Mouse (Mus musculus) myocyte (in vitro differentiated cells): ENCODE measurements around the gene Dennd1a. TPM values are rescaled to one million over a fixed set of nuclear protein-coding genes. Genes with fewer than 3 reads are reported as not detected.

Source experiments
- H3K27me3 ChIP-seq: one replicate; pipeline ENCODE4 v1.6.1; 2011; ENCODE audit not compliant: control insufficient read depth, insufficient read depth, insufficient read length
- H3K36me3 ChIP-seq: one replicate; pipeline ENCODE4 v1.6.1; 2011; ENCODE audit not compliant: control insufficient read depth, insufficient read depth
- H3K4me2 ChIP-seq: one replicate; pipeline ENCODE4 v1.6.1; 2011; ENCODE audit warnings: low read depth, control low read depth
- H3K4me3 ChIP-seq: one replicate; pipeline ENCODE4 v1.5.1; 2011; ENCODE audit warnings: mild to moderate bottlenecking, control low read depth, moderate library complexity
- H3K79me2 ChIP-seq: one replicate; pipeline ENCODE4 v1.6.1; 2011; ENCODE audit not compliant: control insufficient read depth, insufficient read depth
- H3ac ChIP-seq: one replicate; pipeline ENCODE4 v1.6.1; 2011; ENCODE audit not compliant: control insufficient read depth, insufficient read length
- CEBPB ChIP-seq: IDR thresholded peaks from 2 replicates; pipeline ENCODE4 v1.6.1; 2011; ENCODE audit warnings: mild to moderate bottlenecking, moderate library complexity; ENCODE audit not compliant: poor library complexity, insufficient read depth, severe bottlenecking
- E2F4 ChIP-seq: IDR thresholded peaks from one replicate; pipeline ENCODE4 v1.6.1; 2011; ENCODE audit warnings: mild to moderate bottlenecking, control low read depth, moderate library complexity; ENCODE audit not compliant: insufficient read depth
- MAX ChIP-seq: IDR thresholded peaks from one replicate; pipeline ENCODE4 v1.6.1; 2011; ENCODE audit warnings: low read depth, mild to moderate bottlenecking, control low read depth
- MYOD1 ChIP-seq, 3 experiments: IDR thresholded peaks; one replicate each; pipeline ENCODE4 v1.6.1; 2011; ENCODE audit warnings: control low read depth in 2 of 3, low read depth in 2 of 3, mild to moderate bottlenecking in 2 of 3, moderate library complexity in 1 of 3; ENCODE audit not compliant: insufficient read length in 2 of 3, control insufficient read depth in 1 of 3
- MYOG ChIP-seq, 3 experiments: IDR thresholded peaks; one replicate each; pipeline ENCODE4 v1.6.1; 2011; ENCODE audit warnings: control low read depth in 2 of 3, low read depth in 2 of 3, mild to moderate bottlenecking in 2 of 3; ENCODE audit not compliant: insufficient read length in 2 of 3, control insufficient read depth in 1 of 3, insufficient read depth in 1 of 3
- POLR2A ChIP-seq: IDR thresholded peaks from one replicate; pipeline ENCODE4 v1.6.1; 2011; ENCODE audit warnings: low read depth, mild to moderate bottlenecking, control low read depth, moderate library complexity; ENCODE audit not compliant: insufficient read length
- POLR2AphosphoS2 ChIP-seq: IDR thresholded peaks from one replicate; pipeline ENCODE4 v1.6.1; 2011; ENCODE audit warnings: low read depth, control low read depth; ENCODE audit not compliant: insufficient read length
- REST ChIP-seq: IDR thresholded peaks from one replicate; pipeline ENCODE4 v1.6.1; 2011; ENCODE audit warnings: mild to moderate bottlenecking, control low read depth, moderate library complexity; ENCODE audit not compliant: insufficient read depth, insufficient read length
- SRF ChIP-seq: IDR thresholded peaks from one replicate; pipeline ENCODE4 v1.6.1; 2011; ENCODE audit warnings: low read depth; ENCODE audit not compliant: control insufficient read depth, insufficient read length
- TCF12 ChIP-seq: IDR thresholded peaks from one replicate; pipeline ENCODE4 v1.6.1; 2011; ENCODE audit warnings: mild to moderate bottlenecking, control low read depth; ENCODE audit not compliant: poor library complexity, insufficient read depth, severe bottlenecking
- TCF3 ChIP-seq: IDR thresholded peaks from one replicate; pipeline ENCODE4 v1.6.1; 2011; ENCODE audit warnings: low read depth, control low read depth; ENCODE audit not compliant: insufficient read length
- USF1 ChIP-seq: IDR thresholded peaks from one replicate; pipeline ENCODE4 v1.6.1; 2011; ENCODE audit warnings: low read depth, mild to moderate bottlenecking, control low read depth, moderate library complexity
- polyA plus RNA-seq: library from polyadenylated mRNA; unstranded; fragments of >200 nt; fragmentation: generic; extraction: Trizol; gene quantifications from one replicate; pipeline ENCODE4 v1.2.1, GENCODE M21; 2012; ENCODE audit warnings: missing spikeins

Dennd1a gene
- polyA plus RNA-seq: 11.3 TPM

DNA sequence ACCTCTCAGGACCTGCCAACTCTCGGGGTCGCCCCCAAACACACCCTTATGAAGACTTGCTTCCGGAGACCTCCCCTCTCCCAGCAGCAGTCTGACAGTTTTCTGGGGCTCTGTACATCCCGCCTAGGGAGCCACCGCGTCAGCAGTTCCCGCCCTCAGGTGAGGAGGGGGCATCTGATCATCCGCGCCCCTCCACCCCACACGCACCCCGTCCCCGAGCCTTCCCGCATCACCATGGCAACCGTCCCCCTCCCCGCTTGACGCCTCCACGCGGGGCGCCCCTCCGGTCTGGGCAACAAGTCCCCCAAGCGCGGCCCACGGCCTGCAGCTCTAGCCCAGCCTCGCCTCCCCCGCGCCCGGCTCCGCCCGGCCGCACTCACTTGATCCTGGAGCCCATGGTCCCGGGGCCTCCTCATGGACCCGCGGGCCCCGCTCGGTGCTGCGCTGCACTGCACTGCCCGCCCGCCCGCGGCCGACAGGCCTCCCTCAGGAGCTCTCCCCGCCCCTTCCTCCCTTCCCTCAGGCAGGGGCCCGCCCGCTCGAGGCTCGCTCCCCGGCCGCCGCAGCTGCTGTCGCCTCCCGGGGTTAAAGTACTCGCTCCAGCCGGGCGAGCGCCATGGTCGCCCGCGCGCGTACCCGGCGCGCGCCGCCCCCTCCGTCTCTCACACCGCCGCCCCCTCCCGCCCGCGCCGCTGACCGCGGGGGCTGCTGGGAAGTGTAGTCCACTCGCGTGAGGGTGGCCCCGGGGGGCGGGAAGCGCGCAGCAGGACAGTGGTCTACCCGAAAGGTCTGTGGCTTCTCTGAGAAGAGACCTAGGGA is at the start of gene Dennd1a:
TSS of gene Dennd1a (minus strand) at position 658 of the 819 bp plus-strand sequence.
- TF ChIP-seq MYOG (IDR thresholded peaks at IDR 0.05; ENCODE audit: control insufficient read depth in 1 of 3, insufficient read depth in 1 of 3, insufficient read length in 2 of 3, low read depth in 2 of 3) (peak in 2 of 3 experiments; percentile 45 to 73), MYOD1 (IDR thresholded peaks at IDR 0.05; ENCODE audit: control insufficient read depth in 1 of 3, insufficient read length in 2 of 3, low read depth in 2 of 3) (peak in 1 of 3 experiments; percentile 42), POLR2A (peak; percentile 51), CEBPB (no peak), SRF (no peak)
- Histone ChIP-seq H3ac (peak within 1 kb of the TSS; percentile 36), H3K4me3 (peak within 1 kb of the TSS; percentile 42), H3K27me3 (no peaks in the 10 kb centered on the region), H3K36me3 (no peaks in the 10 kb centered on the region), H3K4me2 (peak within 1 kb of the TSS; percentile 77), H3K79me2 (peaks cover 4% of the 10 kb centered on the region)

DNA sequence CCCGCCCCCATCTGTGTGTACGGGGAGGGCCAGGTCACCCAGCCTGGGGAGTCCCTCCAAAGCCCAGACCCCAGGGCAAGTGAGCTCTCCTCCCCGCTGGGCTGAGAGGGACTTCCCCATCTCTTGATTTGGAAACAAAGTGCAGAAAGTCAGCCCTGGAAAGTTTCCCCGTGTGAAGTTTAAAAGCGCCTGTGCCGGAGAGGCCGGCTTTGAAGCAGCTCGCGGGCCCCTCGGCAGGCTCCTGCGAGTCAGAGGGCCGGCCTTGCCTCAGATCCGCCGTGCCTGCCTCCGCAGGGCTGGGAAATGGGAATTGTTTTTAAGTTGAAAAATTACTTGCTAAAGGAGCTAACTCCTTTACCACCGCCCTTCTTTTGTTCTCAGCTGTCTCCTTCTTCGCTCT is 49.4 kb upstream of the Dennd1a start:
- H3ac ChIP-seq: no peak overlapping the region
- no peak overlapping the region for H3K4me2 ChIP-seq
- H3K4me3 ChIP-seq: no peak overlapping the region
- no peaks in the 10 kb centered on the region for H3K79me2 ChIP-seq
- no peak for TF ChIP-seq POLR2A
- no peak for TF ChIP-seq MYOG (IDR thresholded peaks at IDR 0.05; ENCODE audit: control insufficient read depth in 1 of 3, insufficient read depth in 1 of 3, insufficient read length in 2 of 3, low read depth in 2 of 3)
- TF ChIP-seq USF1: no peak
- no peak for TF ChIP-seq E2F4
- TF ChIP-seq SRF: no peak
- TF ChIP-seq TCF12: no peak
- no peak for TF ChIP-seq MYOD1 (IDR thresholded peaks at IDR 0.05; ENCODE audit: control insufficient read depth in 1 of 3, insufficient read length in 2 of 3, low read depth in 2 of 3)
- no peak for TF ChIP-seq CEBPB
- H3K27me3 ChIP-seq: peaks cover 66% of the 10 kb centered on the region
- H3K36me3 ChIP-seq: no peaks in the 10 kb centered on the region

DNA sequence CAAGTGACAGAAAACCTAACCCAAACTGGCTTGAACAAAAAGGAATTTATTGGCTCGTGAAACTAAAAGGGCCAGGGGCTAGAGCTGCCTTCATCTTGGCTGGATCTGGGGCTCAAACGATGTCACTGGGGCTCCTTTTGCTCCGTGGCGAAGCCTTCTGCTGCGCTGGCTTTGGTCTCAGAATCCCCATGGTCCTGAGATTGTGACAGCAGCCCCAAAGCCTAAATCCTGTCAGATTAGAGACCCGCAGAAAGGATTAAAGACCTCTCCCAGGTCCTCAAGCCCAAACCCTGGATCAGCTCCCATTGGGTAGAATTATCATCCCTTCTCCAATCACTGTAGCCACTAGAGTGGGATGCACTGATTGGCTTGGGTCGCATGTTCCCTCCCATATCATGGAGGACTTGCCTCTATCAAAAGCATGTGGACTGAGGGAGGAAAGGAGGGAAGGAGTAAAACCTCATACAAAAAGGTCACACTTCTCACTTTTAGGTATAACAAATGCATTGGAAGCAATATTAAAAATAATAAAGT is 46.5 kb upstream of the Dennd1a start:
- Histone ChIP-seq H3K4me3 (no peak overlapping the region), H3K36me3 (no peaks in the 10 kb centered on the region), H3K4me2 (no peak overlapping the region), H3ac (no peak overlapping the region), H3K27me3 (peaks cover 44% of the 10 kb centered on the region), H3K79me2 (no peaks in the 10 kb centered on the region)
- no peak for TF ChIP-seq POLR2AphosphoS2
- TF ChIP-seq USF1: no peak
- TF ChIP-seq MYOG (IDR thresholded peaks at IDR 0.05; ENCODE audit: control insufficient read depth in 1 of 3, insufficient read depth in 1 of 3, insufficient read length in 2 of 3, low read depth in 2 of 3): no peak
- TF ChIP-seq TCF3: no peak
- no peak for TF ChIP-seq MYOD1 (IDR thresholded peaks at IDR 0.05; ENCODE audit: control insufficient read depth in 1 of 3, insufficient read length in 2 of 3, low read depth in 2 of 3)
- no peak for TF ChIP-seq CEBPB
- TF ChIP-seq REST: no peak
- TF ChIP-seq SRF: no peak
- TF ChIP-seq POLR2A: no peak
- TF ChIP-seq MAX: no peak
- no peak for TF ChIP-seq TCF12
- no peak for TF ChIP-seq E2F4

DNA sequence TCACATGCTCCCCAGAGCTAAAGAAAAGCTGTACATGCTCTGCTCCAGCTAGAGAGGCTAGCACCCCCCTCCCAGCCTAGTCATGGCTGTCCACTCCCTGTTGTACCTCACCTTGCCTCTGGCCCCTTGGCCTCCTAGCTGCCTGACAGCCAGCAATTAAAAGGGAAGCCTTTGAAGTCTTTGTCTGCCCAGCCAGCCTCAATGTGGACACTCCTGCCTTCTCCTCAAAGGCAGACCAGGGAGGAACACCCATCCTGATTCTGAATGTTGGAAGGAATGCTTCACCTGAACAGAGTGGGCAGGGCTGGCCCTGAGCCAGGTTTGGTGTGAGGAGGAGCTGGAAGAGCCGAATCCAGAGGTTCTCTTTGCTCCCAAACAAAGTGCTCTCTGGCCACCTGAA is 39.5 kb upstream of the Dennd1a start:
- peaks cover 21% of the 10 kb centered on the region for H3K27me3 ChIP-seq
- H3K4me3 ChIP-seq: no peak overlapping the region
- TF ChIP-seq TCF3 (no peak), SRF (no peak), TCF12 (no peak), POLR2AphosphoS2 (no peak), E2F4 (no peak)
- H3K79me2 ChIP-seq: no peaks in the 10 kb centered on the region
- H3ac ChIP-seq: no peak overlapping the region
- H3K36me3 ChIP-seq: no peaks in the 10 kb centered on the region
- H3K4me2 ChIP-seq: no peak overlapping the region

DNA sequence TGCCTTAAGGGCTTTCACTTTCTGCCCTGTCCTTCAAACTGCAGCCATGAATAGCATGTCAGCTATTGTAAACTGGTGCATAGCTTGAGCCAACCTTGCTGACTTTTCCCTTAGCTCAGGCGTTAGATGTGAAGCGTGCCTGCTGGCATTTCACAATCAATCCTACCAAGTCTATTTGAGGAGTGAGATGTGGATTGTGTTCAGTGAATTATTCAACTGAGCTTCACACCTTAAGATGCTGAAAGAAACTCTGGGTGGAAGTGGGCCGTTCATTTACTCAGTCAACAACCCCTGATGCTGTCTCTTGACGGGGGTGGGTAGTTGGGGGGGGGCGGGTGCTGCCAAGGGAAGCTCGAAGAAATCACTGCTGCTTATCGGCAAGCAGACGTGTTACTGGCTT is 36.2 kb upstream of the Dennd1a start:
- no peaks in the 10 kb centered on the region for H3K36me3 ChIP-seq
- TF ChIP-seq TCF12 (no peak), CEBPB (no peak), POLR2AphosphoS2 (no peak), MAX (no peak), POLR2A (no peak), REST (no peak), MYOG (IDR thresholded peaks at IDR 0.05; ENCODE audit: control insufficient read depth in 1 of 3, insufficient read depth in 1 of 3, insufficient read length in 2 of 3, low read depth in 2 of 3) (no peak), MYOD1 (IDR thresholded peaks at IDR 0.05; ENCODE audit: control insufficient read depth in 1 of 3, insufficient read length in 2 of 3, low read depth in 2 of 3) (no peak), E2F4 (no peak), TCF3 (no peak), SRF (no peak)
- no peak overlapping the region for H3K4me2 ChIP-seq
- no peaks in the 10 kb centered on the region for H3K79me2 ChIP-seq
- no peak overlapping the region for H3ac ChIP-seq
- peaks cover 43% of the 10 kb centered on the region for H3K27me3 ChIP-seq
- no peak overlapping the region for H3K4me3 ChIP-seq
